Mouse (Mus musculus): ENCODE measurements at regions not wholly inside any gene's neighbourhood (a gene's known extent, or its start where the extent isn't known, plus 50 kb on each side); places are given as distances from the start of the nearest gene placed in this dataset.
A peak's percentile ranks its signal among the peaks of the same experiment; 100 is the strongest.

- no peak for DNase-seq (ENCODE audit: low spot score in 2 of 2)
Observed at GRCm38 (mm10) chr15:61411821-61412220, 489.0 kb upstream of the A1bg start.

- no peak for DNase-seq (ENCODE audit: low spot score in 2 of 2)
Observed at GRCm38 (mm10) chr15:61410789-61411188, 488.0 kb upstream of the A1bg start.

- no peak for DNase-seq (ENCODE audit: low spot score in 2 of 2)
Observed at GRCm38 (mm10) chr15:61408621-61409020, 485.8 kb upstream of the A1bg start.

- no peak for DNase-seq (ENCODE audit: low spot score in 2 of 2)
Observed at GRCm38 (mm10) chr15:61400720-61401119, 477.9 kb upstream of the A1bg start.

- no peak for DNase-seq (ENCODE audit: low spot score in 2 of 2)
Observed at GRCm38 (mm10) chr15:61399971-61400370, 477.2 kb upstream of the A1bg start.

GRCm38 (mm10) chr15:61398829-61399228 is 476.0 kb upstream of the A1bg start:
- no peak for DNase-seq (ENCODE audit: low spot score in 2 of 2)

- no peak for DNase-seq (ENCODE audit: low spot score in 2 of 2)
Observed at GRCm38 (mm10) chr15:61397061-61397460, 474.2 kb upstream of the A1bg start.

GRCm38 (mm10) chr15:61395296-61395826 is 472.5 kb upstream of the A1bg start:
- peak; percentile 2 to 19 for DNase-seq (ENCODE audit: low spot score in 2 of 2)

- no peak for DNase-seq (ENCODE audit: low spot score in 2 of 2)
Observed at GRCm38 (mm10) chr15:61380666-61381065, 457.9 kb upstream of the A1bg start.

GRCm38 (mm10) chr15:61366276-61366675 is 443.5 kb upstream of the A1bg start:
- DNase-seq (ENCODE audit: low spot score in 2 of 2), result no peak

- no peak for DNase-seq (ENCODE audit: low spot score in 2 of 2)
Observed at GRCm38 (mm10) chr15:61365511-61365910, 442.7 kb upstream of the A1bg start.

- DNase-seq (ENCODE audit: low spot score in 2 of 2), result no peak
Observed at GRCm38 (mm10) chr15:61364461-61364860, 441.6 kb upstream of the A1bg start.

- no peak for DNase-seq (ENCODE audit: low spot score in 2 of 2)
Observed at GRCm38 (mm10) chr15:61361254-61361653, 438.4 kb upstream of the A1bg start.

GRCm38 (mm10) chr15:61355344-61355743 is 432.5 kb upstream of the A1bg start:
- no peak for DNase-seq (ENCODE audit: low spot score in 2 of 2)

- no peak for DNase-seq (ENCODE audit: low spot score in 2 of 2)
Observed at GRCm38 (mm10) chr15:61351729-61352342, 429.0 kb upstream of the A1bg start.

GRCm38 (mm10) chr15:61345101-61345500 is 422.3 kb upstream of the A1bg start:
- no peak for DNase-seq (ENCODE audit: low spot score in 2 of 2)

GRCm38 (mm10) chr15:61342618-61343017 is 419.8 kb upstream of the A1bg start:
- DNase-seq (ENCODE audit: low spot score in 2 of 2), result no peak

GRCm38 (mm10) chr15:61327925-61328324 is 405.1 kb upstream of the A1bg start:
- DNase-seq (ENCODE audit: low spot score in 2 of 2), result no peak

- DNase-seq (ENCODE audit: low spot score in 2 of 2), result no peak
Observed at GRCm38 (mm10) chr15:61322243-61322642, 399.4 kb upstream of the A1bg start.

- DNase-seq (ENCODE audit: low spot score in 2 of 2), result no peak
Observed at GRCm38 (mm10) chr15:61309452-61310165, 386.8 kb upstream of the A1bg start.

GRCm38 (mm10) chr15:61308936-61309335 is 386.1 kb upstream of the A1bg start:
- no peak for DNase-seq (ENCODE audit: low spot score in 2 of 2)

GRCm38 (mm10) chr15:61304546-61304945 is 381.7 kb upstream of the A1bg start:
- no peak for DNase-seq (ENCODE audit: low spot score in 2 of 2)

GRCm38 (mm10) chr15:61299796-61300195 is 377.0 kb upstream of the A1bg start:
- no peak for DNase-seq (ENCODE audit: low spot score in 2 of 2)
